Mouse (Mus musculus): ENCODE data around the gene Sirt3. TPM values are rescaled to one million over a fixed set of nuclear protein-coding genes. Genes with fewer than 3 reads are reported as not detected.

The Sirt3 gene
- polyA plus RNA-seq, 1 experiment from 2014 or later: 47.2 TPM

DNA sequence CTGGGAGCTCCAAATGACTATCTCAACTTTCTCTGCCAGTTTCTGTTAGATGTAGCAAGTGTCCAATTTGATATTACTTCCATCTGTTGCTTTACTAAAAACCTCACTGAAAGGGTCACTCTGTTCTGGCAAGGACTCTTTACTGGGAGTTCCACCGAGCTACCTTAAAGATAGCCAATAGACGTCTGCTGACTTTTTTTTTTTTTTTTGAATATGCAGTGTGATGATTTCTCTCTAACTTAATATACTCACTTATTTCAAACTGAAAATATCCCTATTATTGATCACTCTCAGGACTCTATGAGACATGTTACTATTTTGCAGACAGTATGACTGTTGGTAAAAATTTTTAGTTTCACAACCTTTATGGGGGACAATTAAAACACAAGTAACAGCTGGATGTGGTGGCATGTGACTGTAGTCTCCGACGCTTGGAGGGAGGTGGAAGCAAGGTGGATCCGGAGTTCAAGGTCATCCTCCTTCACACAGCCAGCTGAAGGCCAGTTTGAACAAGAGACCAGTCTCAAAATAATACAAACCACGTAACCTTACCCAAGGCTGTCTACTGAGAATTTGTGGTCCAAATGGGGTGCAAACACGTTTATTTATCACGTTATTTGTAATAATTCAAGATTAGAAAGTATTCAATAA, 1.1 kb downstream of the Sirt3 start:
- H3K4me3 ChIP-seq (replicated peaks; ENCODE audit: low read depth, low read length): peak overlapping the region; percentile 85
- no peak for TF ChIP-seq CTCF (IDR thresholded peaks at IDR 0.05; ENCODE audit: low read depth)
- H3K36me3 ChIP-seq (ENCODE audit: insufficient read depth, low read length): peaks cover 8% of the 10 kb centered on the region; the same call in 1 of the 2 replicates
- ATAC-seq (replicated peaks; ENCODE audit: low FRiP score, low read depth): no peak
- peak overlapping the region; percentile 89 for H3K4me2 ChIP-seq (ENCODE audit: low read length)
- WGBS: 10% methylated on average over 8 of the region's 8 CpGs
- H3K27ac ChIP-seq: peak overlapping the region; percentile 92
- DNase-seq (ENCODE audit: low spot score): peak; percentile 13
- peak overlapping the region; percentile 86 for H3K9ac ChIP-seq (ENCODE audit: low read depth, low read length)
- 0 out of 2 replicates have a peak, but pooled peaks cover 3% of the 10 kb centered on the region for H3K4me1 ChIP-seq (replicated peaks; ENCODE audit: insufficient read depth, low read length)
- no peaks in the 10 kb centered on the region for H3K9me3 ChIP-seq (replicated peaks; ENCODE audit: low read length)
- no peaks in the 10 kb centered on the region for H3K27me3 ChIP-seq (ENCODE audit: insufficient read depth, low read length)

- peaks cover 8% of the 10 kb centered on the region; the same call in 1 of the 2 replicates for H3K36me3 ChIP-seq (ENCODE audit: insufficient read depth, low read length)
- no peak for DNase-seq (ENCODE audit: low spot score)
- WGBS: 72% methylated on average over 3 of the region's 3 CpGs
- peak overlapping the region; percentile 89; the same call in 1 of the 2 replicates for H3K4me2 ChIP-seq (ENCODE audit: low read length)
- H3K4me1 ChIP-seq (replicated peaks; ENCODE audit: insufficient read depth, low read length): 0 out of 2 replicates have a peak, but pooled peaks cover 3% of the 10 kb centered on the region
- peak overlapping the region; percentile 42; the same call in 1 of the 2 replicates for H3K27ac ChIP-seq
- ATAC-seq (replicated peaks; ENCODE audit: low FRiP score, low read depth): no peak
- no peaks in the 10 kb centered on the region for H3K9me3 ChIP-seq (replicated peaks; ENCODE audit: low read length)
- H3K9ac ChIP-seq (ENCODE audit: low read depth, low read length): no peak overlapping the region
- no peak overlapping the region for H3K4me3 ChIP-seq (replicated peaks; ENCODE audit: low read depth, low read length)
- H3K27me3 ChIP-seq (ENCODE audit: insufficient read depth, low read length): no peaks in the 10 kb centered on the region
- no peak for TF ChIP-seq CTCF (IDR thresholded peaks at IDR 0.05; ENCODE audit: low read depth)
Observed at GRCm38 (mm10) chr7:140880419-140880818, 1.7 kb downstream of the Sirt3 start.

- peaks cover 13% of the 10 kb centered on the region for H3K36me3 ChIP-seq (ENCODE audit: insufficient read depth, low read length)
- ATAC-seq (replicated peaks; ENCODE audit: low FRiP score, low read depth): no peak
- WGBS: 91% methylated on average over 7 of the region's 7 CpGs
- no peak overlapping the region for H3K4me2 ChIP-seq (ENCODE audit: low read length)
- TF ChIP-seq CTCF (IDR thresholded peaks at IDR 0.05; ENCODE audit: low read depth): no peak
- H3K4me3 ChIP-seq (replicated peaks; ENCODE audit: low read depth, low read length): no peak overlapping the region
- no peaks in the 10 kb centered on the region for H3K9me3 ChIP-seq (replicated peaks; ENCODE audit: low read length)
- DNase-seq (ENCODE audit: low spot score): no peak
- no peaks in the 10 kb centered on the region for H3K27me3 ChIP-seq (ENCODE audit: insufficient read depth, low read length)
- H3K27ac ChIP-seq: no peak overlapping the region
- H3K9ac ChIP-seq (ENCODE audit: low read depth, low read length): no peak overlapping the region
- H3K4me1 ChIP-seq (replicated peaks; ENCODE audit: insufficient read depth, low read length): 0 out of 2 replicates have a peak, but pooled peaks cover 3% of the 10 kb centered on the region
Observed at GRCm38 (mm10) chr7:140879355-140879754, 2.8 kb downstream of the Sirt3 start.

DNA sequence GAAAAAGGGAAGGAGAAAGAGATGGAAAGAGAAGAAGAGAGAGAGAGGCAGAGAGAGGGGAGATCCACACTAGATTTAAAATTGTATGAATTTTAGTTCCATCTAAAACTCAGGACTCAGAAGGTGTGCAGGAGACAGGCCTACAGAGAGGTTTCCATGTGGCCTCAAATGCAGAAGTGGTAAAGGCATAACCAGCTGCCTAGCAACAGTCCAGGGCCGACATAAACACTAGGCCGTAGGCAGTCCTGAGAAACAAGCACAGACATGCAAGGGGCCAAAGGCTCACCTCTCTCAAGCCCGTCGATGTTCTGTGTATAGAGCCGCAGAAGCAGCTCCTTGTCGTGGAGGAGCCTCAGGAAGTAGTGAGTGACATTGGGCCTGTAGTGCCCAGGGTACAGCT, 4.7 kb downstream of the Sirt3 start:
- H3K9me3 ChIP-seq (replicated peaks; ENCODE audit: low read length): no peaks in the 10 kb centered on the region
- no peak overlapping the region for H3K4me2 ChIP-seq (ENCODE audit: low read length)
- no peak for TF ChIP-seq CTCF (IDR thresholded peaks at IDR 0.05; ENCODE audit: low read depth)
- no peaks in the 10 kb centered on the region for H3K27me3 ChIP-seq (ENCODE audit: insufficient read depth, low read length)
- no peak overlapping the region for H3K4me3 ChIP-seq (replicated peaks; ENCODE audit: low read depth, low read length)
- peaks cover 20% of the 10 kb centered on the region for H3K36me3 ChIP-seq (ENCODE audit: insufficient read depth, low read length)
- DNase-seq (ENCODE audit: low spot score) (no peak), ATAC-seq (replicated peaks; ENCODE audit: low FRiP score, low read depth) (no peak)
- 0 out of 2 replicates have a peak, but pooled peaks cover 3% of the 10 kb centered on the region for H3K4me1 ChIP-seq (replicated peaks; ENCODE audit: insufficient read depth, low read length)
- no peak overlapping the region for H3K9ac ChIP-seq (ENCODE audit: low read depth, low read length)
- no peak overlapping the region for H3K27ac ChIP-seq
- 92% methylated on average over 6 of the region's 6 CpGs for WGBS

GRCm38 (mm10) chr7:140874224-140874623, 7.9 kb downstream of the Sirt3 start:
- Histone ChIP-seq H3K4me1 (replicated peaks; ENCODE audit: insufficient read depth, low read length) (no peaks in the 10 kb centered on the region), H3K36me3 (ENCODE audit: insufficient read depth, low read length) (peaks cover 22% of the 10 kb centered on the region), H3K9me3 (replicated peaks; ENCODE audit: low read length) (no peaks in the 10 kb centered on the region), H3K4me3 (replicated peaks; ENCODE audit: low read depth, low read length) (no peak overlapping the region), H3K4me2 (ENCODE audit: low read length) (no peak overlapping the region), H3K27ac (no peak overlapping the region), H3K27me3 (ENCODE audit: insufficient read depth, low read length) (no peaks in the 10 kb centered on the region), H3K9ac (ENCODE audit: low read depth, low read length) (no peak overlapping the region)
- TF ChIP-seq CTCF (IDR thresholded peaks at IDR 0.05; ENCODE audit: low read depth): no peak
- no peak for ATAC-seq (replicated peaks; ENCODE audit: low FRiP score, low read depth)
- DNase-seq (ENCODE audit: low spot score): no peak
- 91% methylated on average over 4 of the region's 4 CpGs for WGBS

DNA sequence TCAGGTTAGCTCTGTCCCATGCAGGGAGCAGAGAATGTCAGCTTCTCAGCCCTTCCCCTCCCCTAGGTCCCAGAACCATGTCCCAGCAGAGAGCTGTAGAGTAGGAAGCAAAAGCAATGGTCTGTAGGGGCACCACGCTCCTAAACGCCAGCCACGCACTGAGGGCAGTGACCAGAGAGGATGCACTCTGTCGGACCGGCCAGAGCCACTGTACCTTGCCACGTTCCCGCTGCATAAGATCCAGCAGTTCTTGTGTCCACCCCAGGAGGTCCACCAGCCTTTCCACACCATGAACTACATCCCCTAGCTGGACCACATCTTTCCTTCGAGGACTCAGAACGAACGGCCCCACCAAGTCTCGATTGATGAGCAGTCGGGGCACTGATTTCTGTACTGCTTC, 17.3 kb downstream of the Sirt3 start:
- H3K27ac ChIP-seq: no peak overlapping the region
- H3K4me1 ChIP-seq (replicated peaks; ENCODE audit: insufficient read depth, low read length): no peaks in the 10 kb centered on the region
- DNase-seq (ENCODE audit: low spot score) (no peak), ATAC-seq (replicated peaks; ENCODE audit: low FRiP score, low read depth) (no peak)
- no peak overlapping the region for H3K4me3 ChIP-seq (replicated peaks; ENCODE audit: low read depth, low read length)
- 89% methylated on average over 12 of the region's 12 CpGs for WGBS
- no peaks in the 10 kb centered on the region for H3K27me3 ChIP-seq (ENCODE audit: insufficient read depth, low read length)
- no peaks in the 10 kb centered on the region for H3K9me3 ChIP-seq (replicated peaks; ENCODE audit: low read length)
- H3K9ac ChIP-seq (ENCODE audit: low read depth, low read length): no peak overlapping the region
- no peak overlapping the region for H3K4me2 ChIP-seq (ENCODE audit: low read length)
- no peak for TF ChIP-seq CTCF (IDR thresholded peaks at IDR 0.05; ENCODE audit: low read depth)
- H3K36me3 ChIP-seq (ENCODE audit: insufficient read depth, low read length): peaks cover 48% of the 10 kb centered on the region

All from kidney, postnatal 0 days (tissue).